7 mouse cellular contexts compared by ENCODE assay signal in the genomic region with DNA sequence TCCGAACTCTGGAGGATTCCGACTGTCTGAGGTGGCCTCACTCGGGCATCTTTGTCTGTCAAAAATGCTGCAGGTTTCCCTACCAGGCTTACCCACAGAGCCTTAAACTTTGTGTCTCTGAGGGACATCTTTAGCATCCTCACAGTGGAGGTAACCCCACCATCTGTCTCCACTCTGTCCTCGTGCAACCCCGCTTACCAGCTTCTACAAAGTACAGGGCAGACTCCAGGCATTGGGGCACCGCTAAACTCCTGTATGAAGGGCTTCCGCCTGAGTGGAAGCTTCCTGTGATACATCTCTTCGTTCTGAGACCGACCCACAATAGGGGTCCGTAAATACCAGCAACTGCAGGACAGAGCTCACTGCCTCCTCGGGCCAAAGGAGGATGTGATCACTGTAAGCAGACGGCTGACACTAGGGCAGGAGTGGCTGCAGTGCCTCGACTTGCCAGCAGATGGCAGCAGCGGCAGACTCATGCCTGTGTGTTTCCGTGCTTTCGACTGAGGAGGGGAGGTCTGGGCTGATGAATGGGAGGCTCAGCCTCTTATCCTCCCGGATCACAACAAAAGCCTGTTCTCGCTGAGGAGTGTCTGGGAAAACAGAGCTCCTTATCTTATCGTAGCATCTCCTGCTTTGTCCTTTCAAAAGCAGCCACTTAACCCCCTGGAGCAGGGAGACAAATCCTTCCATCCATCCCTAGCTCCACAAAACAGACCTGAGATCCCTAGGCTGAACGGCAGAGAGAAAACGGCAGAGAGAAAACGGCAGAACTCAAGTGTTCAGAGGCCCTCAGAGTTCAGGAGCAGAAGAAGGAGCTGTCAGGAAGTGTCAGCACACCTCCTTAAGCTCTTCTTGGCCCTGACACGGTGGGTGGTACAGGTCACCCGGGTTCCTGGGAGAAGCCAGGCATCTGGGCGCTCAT.
A peak's percentile ranks its signal among the peaks of the same experiment; 100 is the strongest.
DNase-seq lines count a peak whose midpoint lies in the region; ATAC-seq and TF ChIP-seq lines count a peak whose summit lies in the region.

No protein-coding gene starts in this region.

- no peaks in the 10 kb centered on the region for H3K9me3 ChIP-seq in intestine, embryonic 15.5 days
- H3K9me3 ChIP-seq in midbrain, embryonic 11.5 days (ENCODE audit: control insufficient read depth, low read length), result no peaks in the 10 kb centered on the region

- peak; percentile 90 for ATAC-seq in intestine, embryonic 15.5 days
- ATAC-seq in midbrain, embryonic 11.5 days (ENCODE audit: low FRiP score), result peak; percentile 92

- no peak overlapping the region for H3K4me3 ChIP-seq in intestine, embryonic 15.5 days (replicated peaks)
- peak overlapping the region; percentile 13; the same call in 1 of the 2 replicates for H3K4me3 ChIP-seq in midbrain, embryonic 11.5 days (ENCODE audit: low read depth, low read length)
- H3K4me3 ChIP-seq in small intestine, adult 2 months (ENCODE audit: low read depth, low read length), result no peak overlapping the region

- peak; percentile 94 to 95 for DNase-seq in adrenal gland, adult 18-20 months (ENCODE audit: low spot score in 2 of 2)
- peak; percentile 91 for DNase-seq in embryo, embryonic 11 days
- peak; percentile 80 to 90 for DNase-seq in gastrocnemius, postnatal 36 days
- peak; percentile 93 to 97 for DNase-seq in left cerebral cortex, postnatal 14 days (ENCODE audit: low spot score in 2 of 2)
- DNase-seq in midbrain, embryonic 11.5 days (ENCODE audit: low spot score, missing footprints), result peak; percentile 100

- H3K27ac ChIP-seq in intestine, embryonic 15.5 days, result no peak overlapping the region
- H3K27ac ChIP-seq in midbrain, embryonic 11.5 days (ENCODE audit: low read depth, low read length), result no peak overlapping the region
- H3K27ac ChIP-seq in small intestine, adult 2 months (ENCODE audit: insufficient read depth, low read depth, low read length), result no peak overlapping the region

- no peak for TF ChIP-seq POLR2A in small intestine, adult 2 months (IDR thresholded peaks at IDR 0.05; ENCODE audit: low read depth, low read length)

- peaks cover 14% of the 10 kb centered on the region for H3K4me1 ChIP-seq in intestine, embryonic 15.5 days (replicated peaks)
- H3K4me1 ChIP-seq in midbrain, embryonic 11.5 days (ENCODE audit: control insufficient read depth, insufficient read depth, low read length), result peaks cover 4% of the 10 kb centered on the region; the same call in 1 of the 2 replicates
- H3K4me1 ChIP-seq in small intestine, adult 2 months (ENCODE audit: control insufficient read depth, insufficient read depth, insufficient read length, low read length), result peaks cover 3% of the 10 kb centered on the region; the same call in 1 of the 2 replicates

- peak overlapping the region; percentile 42 for H3K4me2 ChIP-seq in intestine, embryonic 15.5 days (replicated peaks)
- peak overlapping the region; percentile 41 for H3K4me2 ChIP-seq in midbrain, embryonic 11.5 days

- peak; percentile 95 for TF ChIP-seq CTCF in small intestine, adult 2 months (IDR thresholded peaks at IDR 0.05; ENCODE audit: extremely low read depth, insufficient read length, insufficient replicate concordance, low read depth, low read length)

- intact Hi-C loops in gastrocnemius, postnatal 36 days (cut with DNase I), result loop anchor here (5.0 to 10.0 kb wide), 2 partner anchors 483 to 711 kb away; partner anchors contain the start of gene Rybp
- intact Hi-C loops in left cerebral cortex, postnatal 14 days (cut with DNase I), result loop anchor here (5.0 to 10.0 kb wide), 3 partner anchors 98 to 843 kb away; partner anchors contain the start of gene Rybp

- H3K9ac ChIP-seq in intestine, embryonic 15.5 days, result no peak overlapping the region
- H3K9ac ChIP-seq in midbrain, embryonic 11.5 days (ENCODE audit: low read length), result peak overlapping the region; percentile 51

- H3K36me3 ChIP-seq in intestine, embryonic 15.5 days, result no peaks in the 10 kb centered on the region
- H3K36me3 ChIP-seq in midbrain, embryonic 11.5 days (ENCODE audit: control insufficient read depth, insufficient read depth, low read length), result no peaks in the 10 kb centered on the region
- no peaks in the 10 kb centered on the region for H3K36me3 ChIP-seq in small intestine, adult 2 months (ENCODE audit: control insufficient read depth, insufficient read depth, low read length)

- 17% methylated on average over 25 of the region's 25 CpGs for WGBS in intestine, embryonic 15.5 days
- 19% methylated on average over 25 of the region's 25 CpGs for WGBS in midbrain, embryonic 11.5 days
- 24% methylated on average over 25 of the region's 25 CpGs for WGBS in small intestine, adult 2 months

- no peaks in the 10 kb centered on the region for H3K27me3 ChIP-seq in intestine, embryonic 15.5 days (replicated peaks)
- H3K27me3 ChIP-seq in midbrain, embryonic 11.5 days (ENCODE audit: control insufficient read depth, insufficient read depth, low read length), result no peaks in the 10 kb centered on the region; the same call in 1 of the 2 replicates
- no peaks in the 10 kb centered on the region for H3K27me3 ChIP-seq in small intestine, adult 2 months (ENCODE audit: control insufficient read depth, insufficient read depth, low read length)
